Mouse (Mus musculus) neural tube, postnatal 0 days (tissue): Measurements from ENCODE around the gene Samd5. TPM values are rescaled to one million over a fixed set of nuclear protein-coding genes. Genes with fewer than 3 reads are reported as not detected.

Source experiments
- polyA plus RNA-seq: library from polyadenylated mRNA; unstranded; fragments of >200 nt; fragmentation: Nextera tagmentation; extraction: Ambion mirVana; gene quantifications from 2 replicates; pipeline ENCODE4 v1.2.1, GENCODE M21; 2015

The Samd5 gene
- polyA plus RNA-seq, result 4.5 and 4.7 TPM in 2 replicates

DNA sequence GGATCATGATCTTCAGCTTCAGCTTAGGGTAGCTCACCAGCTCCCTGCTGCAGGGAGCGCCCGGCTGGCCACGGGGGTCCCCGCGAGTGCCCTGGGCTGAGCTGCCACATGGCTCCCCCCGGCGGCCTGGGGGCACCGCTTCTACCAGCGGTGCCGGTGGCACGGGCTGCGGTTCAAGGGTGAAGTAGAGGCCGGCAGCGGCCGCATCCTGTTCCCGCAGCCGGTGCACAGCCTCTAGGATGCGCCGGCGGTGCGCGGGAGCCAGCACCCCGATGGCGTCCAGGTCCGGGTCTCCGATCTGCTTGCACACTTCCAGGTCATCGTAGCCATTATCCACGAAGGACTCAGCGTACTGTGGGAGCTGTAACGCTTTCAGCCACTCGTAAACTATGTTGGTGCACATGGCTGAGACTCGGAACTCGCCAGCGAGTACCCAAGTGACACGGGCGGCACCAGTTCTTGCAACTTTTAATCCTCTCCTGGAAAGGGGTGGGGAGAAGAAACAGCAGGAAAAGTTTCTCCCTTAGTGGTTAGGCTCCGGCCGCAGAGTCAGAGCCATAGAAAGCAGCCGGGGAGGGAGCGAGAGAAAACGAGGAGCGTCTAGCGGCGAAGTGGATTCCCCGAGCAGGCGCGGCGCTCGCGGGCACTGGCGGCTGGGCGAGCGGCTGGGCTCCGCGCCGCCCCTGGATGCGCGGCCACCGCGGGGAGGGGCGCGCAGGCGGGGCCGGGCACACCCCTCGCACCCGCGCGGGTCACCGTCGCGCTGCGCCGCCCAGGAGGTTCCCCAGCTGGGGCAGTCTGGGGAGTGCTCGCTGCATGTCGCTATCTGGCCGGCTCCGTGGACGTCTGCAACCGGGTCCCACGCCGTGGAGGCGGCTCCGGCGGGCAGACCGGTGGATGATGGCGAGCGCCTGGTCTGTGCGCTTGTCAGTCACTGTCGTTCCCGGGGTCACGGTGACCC is at the start of gene Samd5:
Gene Samd5 (minus strand): TSS at position 648 of the 961 bp plus-strand sequence.

Other genes with a start within 250 kb of the Samd5 start
- 9.8 and 10.7 TPM in 2 replicates for gene Stxbp5, start 225.9 kb upstream of the Samd5 start, polyA plus RNA-seq